Mouse (Mus musculus) kidney, adult 2 months (tissue): ENCODE data around the gene Acot8. TPM values are rescaled to one million over a fixed set of nuclear protein-coding genes. Genes with fewer than 3 reads are reported as not detected.
A peak's percentile ranks its signal among the peaks of the same experiment; 100 is the strongest.

Experiments used
- DNase-seq: peaks from one replicate; pipeline ENCODE4 v3.0.0; 2021
- H3K27ac ChIP-seq: fragments of 200-500 bp; 2 replicates; pipeline ENCODE4 v1.5.1; 2012; ENCODE audit warnings: low read depth, low read length, control low read depth, inconsistent platforms; ENCODE audit not compliant: insufficient read depth
- H3K27me3 ChIP-seq: fragments of 200-500 bp; replicated peaks from 2 replicates; pipeline ENCODE4 v1.6.1; 2012; ENCODE audit warnings: mild to moderate bottlenecking, moderate library complexity, low read length, inconsistent platforms; ENCODE audit not compliant: control insufficient read depth, insufficient read depth
- H3K36me3 ChIP-seq: fragments of 200-500 bp; 2 replicates; pipeline ENCODE4 v1.6.1; 2012; ENCODE audit warnings: mild to moderate bottlenecking, moderate library complexity, low read length, inconsistent platforms; ENCODE audit not compliant: control insufficient read depth, insufficient read depth
- H3K4me1 ChIP-seq: fragments of 200-500 bp; 2 replicates; pipeline ENCODE4 v1.6.1; 2011; ENCODE audit warnings: low read length; ENCODE audit not compliant: control insufficient read depth, insufficient read depth
- H3K4me3 ChIP-seq: fragments of 200-500 bp; 2 replicates; pipeline ENCODE4 v1.5.1; 2011; ENCODE audit warnings: mild to moderate bottlenecking, low read depth, low read length, control low read depth; ENCODE audit not compliant: insufficient read depth
- CTCF ChIP-seq: fragments of 200-500 bp; conservative IDR thresholded peaks from 2 replicates; pipeline ENCODE4 v1.5.1; 2011; ENCODE audit warnings: low read depth, mild to moderate bottlenecking, control low read depth, low read length, moderate library complexity, mixed read lengths; ENCODE audit not compliant: insufficient read depth, insufficient read length
- POLR2A ChIP-seq: fragments of 200-500 bp; IDR thresholded peaks from one replicate; pipeline ENCODE4 v1.6.1; 2011; ENCODE audit warnings: low read depth, low read length, control low read depth
- WGBS: fragments of 180-500 bp; shearing (Covaris S2); methylation state at CpG from one replicate; pipeline ENCODE4 v1.1.7; 2018; 5-methylcytosine and 5-hydroxymethylcytosine counted together
- polyA plus RNA-seq: library from polyadenylated mRNA; depleted of rRNA; stranded (reverse); fragments of >200 nt; gene quantifications from 2 replicates; pipeline ENCODE4 v1.2.3, GENCODE M21; 2012; rRNA removed

Acot8 gene
- polyA plus RNA-seq, result 68.4 and 75.7 TPM in 2 replicates

DNA sequence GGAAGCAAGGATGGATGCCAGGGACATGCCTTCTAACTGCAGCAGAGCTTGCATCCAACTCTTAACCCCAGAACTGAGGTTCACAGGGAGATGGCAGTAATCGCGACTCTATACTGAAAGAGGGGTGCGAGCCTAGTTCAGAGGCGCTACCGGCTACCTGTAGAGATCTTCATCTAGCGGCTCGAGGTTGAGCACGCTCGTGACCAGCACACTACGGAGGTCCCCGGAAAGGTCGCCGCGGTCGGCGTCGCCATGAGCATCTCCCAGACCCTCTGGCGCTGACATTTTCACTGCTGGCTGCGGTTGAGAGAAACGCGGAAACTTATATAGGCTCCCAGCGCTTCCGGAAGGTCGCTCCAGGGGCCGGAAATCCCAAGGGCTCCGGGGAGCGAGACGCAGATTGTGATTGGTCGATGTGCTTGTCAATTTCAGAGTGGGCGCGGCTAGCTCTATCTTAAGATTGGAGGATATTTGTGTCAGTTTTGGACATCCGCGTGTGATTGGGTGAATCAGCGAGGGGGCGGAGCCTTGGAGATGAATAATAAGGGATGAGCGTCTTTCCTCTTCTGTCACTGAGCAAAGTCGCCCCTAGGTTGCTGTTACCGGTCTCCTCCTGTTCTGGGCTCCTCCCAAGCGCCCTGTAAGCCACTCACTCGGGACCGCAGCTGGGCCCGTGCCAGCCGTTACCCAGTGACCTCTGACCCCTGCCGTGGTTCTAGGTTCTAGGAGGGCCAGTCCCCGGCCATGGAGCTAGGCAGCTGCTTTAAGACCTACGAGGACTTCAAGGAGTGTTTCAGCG is at the start of gene Acot8, which contains the start of gene Zswim3:
Gene Acot8 (minus strand): TSS at position 350 of the 799 bp plus-strand sequence.
Gene Zswim3 (plus strand): TSS at position 566 of the 799 bp plus-strand sequence.
- H3K36me3 ChIP-seq, result no peaks in the 10 kb centered on the region; the same call in 1 of the 2 replicates
- peak; percentile 88 for TF ChIP-seq POLR2A
- no peak for TF ChIP-seq CTCF
- peak within 1 kb of the TSS; percentile 100 for H3K4me3 ChIP-seq
- peak; percentile 100 for DNase-seq
- H3K27ac ChIP-seq, result peak within 1 kb of the TSS; percentile 82
- no peaks in the 10 kb centered on the region for H3K27me3 ChIP-seq
- H3K4me1 ChIP-seq, result peaks cover 19% of the 10 kb centered on the region
- WGBS, result under 1% methylated on average over 47 of the region's 47 CpGs

DNA sequence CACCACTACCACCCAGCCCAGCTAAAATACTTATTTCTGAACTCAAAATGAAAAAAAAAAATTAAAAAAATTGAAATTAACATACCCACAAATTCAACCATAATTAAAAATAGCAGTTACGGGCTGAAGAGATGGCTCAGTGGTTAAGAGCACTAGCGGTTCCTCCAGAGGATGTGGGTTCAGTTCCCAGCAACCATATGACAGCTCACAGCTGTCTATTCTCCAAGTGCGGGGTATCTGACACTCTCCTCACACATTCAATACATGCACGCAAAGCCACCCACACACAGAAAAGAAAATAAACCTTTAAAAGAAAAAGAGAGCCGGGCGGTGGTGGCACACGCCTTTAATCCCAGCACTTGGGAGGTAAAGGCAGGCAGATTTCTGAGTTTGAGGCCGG is 45.4 kb upstream of the Acot8 start:
- H3K27me3 ChIP-seq, result peaks cover 2% of the 10 kb centered on the region; the same call in 1 of the 2 replicates
- H3K36me3 ChIP-seq, result no peaks in the 10 kb centered on the region
- TF ChIP-seq POLR2A (no peak), CTCF (no peak)
- no peak overlapping the region for H3K27ac ChIP-seq
- WGBS, result 80% methylated on average over 8 of the region's 8 CpGs
- no peaks in the 10 kb centered on the region for H3K4me1 ChIP-seq
- DNase-seq, result no peak
- no peak overlapping the region for H3K4me3 ChIP-seq

DNA sequence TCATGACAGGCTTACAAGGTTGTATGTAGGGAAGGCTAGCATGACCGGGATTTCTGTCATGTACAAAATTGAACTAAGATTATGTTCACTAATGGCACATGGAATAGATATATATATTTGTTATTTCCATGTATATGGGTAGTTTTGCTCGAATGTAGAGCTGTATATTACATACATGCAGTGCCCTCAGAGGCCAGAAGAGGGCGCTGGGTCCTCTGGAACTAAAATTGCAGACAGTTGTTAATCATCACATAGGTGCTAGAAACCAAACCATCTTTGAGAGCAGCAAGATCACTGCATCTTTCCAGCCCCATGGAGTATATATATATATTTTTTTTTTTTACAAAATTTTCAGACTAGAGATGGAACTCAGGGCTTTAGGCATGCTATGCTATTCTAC is 41.1 kb upstream of the Acot8 start:
- WGBS, result 60% methylated on average over 3 of the region's 3 CpGs
- TF ChIP-seq CTCF (peak; percentile 37), POLR2A (no peak)
- H3K4me3 ChIP-seq, result no peak overlapping the region
- no peak overlapping the region for H3K27ac ChIP-seq
- no peaks in the 10 kb centered on the region for H3K4me1 ChIP-seq
- DNase-seq, result no peak
- H3K27me3 ChIP-seq, result no peaks in the 10 kb centered on the region
- no peaks in the 10 kb centered on the region for H3K36me3 ChIP-seq

DNA sequence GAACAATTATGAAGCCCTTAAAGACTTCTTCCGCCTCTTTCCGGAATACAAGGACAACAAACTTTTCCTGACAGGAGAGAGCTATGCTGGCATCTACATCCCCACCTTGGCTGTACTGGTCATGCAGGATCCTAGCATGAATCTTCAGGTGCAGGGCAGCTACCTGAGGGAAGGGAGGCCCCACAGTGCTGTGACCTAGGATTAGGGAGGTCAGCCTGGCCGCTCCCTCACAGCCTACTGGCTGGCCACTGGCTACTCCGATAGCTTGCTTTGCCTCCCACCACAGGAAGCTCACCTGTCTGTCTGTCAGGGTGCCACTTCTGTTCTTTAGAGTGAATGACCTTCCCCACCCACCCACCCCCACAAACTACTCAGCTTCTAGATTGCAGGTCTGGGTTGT is 30.5 kb upstream of the Acot8 start:
- 94% methylated on average over 4 of the region's 4 CpGs for WGBS
- Histone ChIP-seq H3K27me3 (no peaks in the 10 kb centered on the region), H3K4me1 (0 out of 2 replicates have a peak, but pooled peaks cover 3% of the 10 kb centered on the region), H3K4me3 (no peak overlapping the region), H3K27ac (no peak overlapping the region), H3K36me3 (peaks cover 2% of the 10 kb centered on the region; the same call in 1 of the 2 replicates)
- no peak for DNase-seq
- TF ChIP-seq POLR2A, result no peak
- TF ChIP-seq CTCF, result no peak

DNA sequence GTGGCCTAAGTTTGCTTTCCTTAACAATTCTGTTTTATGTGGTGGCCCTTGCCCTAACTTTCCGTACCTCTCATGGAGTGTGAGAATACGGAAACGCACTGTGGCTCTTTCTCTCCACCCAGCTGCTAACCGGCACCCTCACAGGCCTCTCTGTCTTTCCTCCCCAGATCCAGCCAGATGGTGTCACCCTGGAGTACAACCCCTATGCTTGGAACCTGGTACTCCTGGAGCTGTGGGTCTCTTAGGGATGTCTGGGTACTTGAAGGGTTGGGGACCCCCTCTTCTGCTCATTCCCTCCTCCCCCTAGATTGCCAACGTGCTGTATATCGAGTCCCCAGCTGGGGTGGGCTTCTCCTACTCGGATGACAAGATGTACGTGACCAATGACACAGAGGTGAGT is 29.8 kb upstream of the Acot8 start:
- H3K4me1 ChIP-seq, result 0 out of 2 replicates have a peak, but pooled peaks cover 3% of the 10 kb centered on the region
- peak overlapping the region; percentile 71 for H3K4me3 ChIP-seq
- DNase-seq, result peak; percentile 54
- H3K36me3 ChIP-seq, result peaks cover 2% of the 10 kb centered on the region; the same call in 1 of the 2 replicates
- TF ChIP-seq CTCF (0 out of 2 replicates have a peak, but pooled peaks have one; percentile 13), POLR2A (no peak)
- no peaks in the 10 kb centered on the region for H3K27me3 ChIP-seq
- 25% methylated on average over 8 of the region's 8 CpGs for WGBS
- H3K27ac ChIP-seq, result peak overlapping the region; percentile 40; the same call in 1 of the 2 replicates

DNA sequence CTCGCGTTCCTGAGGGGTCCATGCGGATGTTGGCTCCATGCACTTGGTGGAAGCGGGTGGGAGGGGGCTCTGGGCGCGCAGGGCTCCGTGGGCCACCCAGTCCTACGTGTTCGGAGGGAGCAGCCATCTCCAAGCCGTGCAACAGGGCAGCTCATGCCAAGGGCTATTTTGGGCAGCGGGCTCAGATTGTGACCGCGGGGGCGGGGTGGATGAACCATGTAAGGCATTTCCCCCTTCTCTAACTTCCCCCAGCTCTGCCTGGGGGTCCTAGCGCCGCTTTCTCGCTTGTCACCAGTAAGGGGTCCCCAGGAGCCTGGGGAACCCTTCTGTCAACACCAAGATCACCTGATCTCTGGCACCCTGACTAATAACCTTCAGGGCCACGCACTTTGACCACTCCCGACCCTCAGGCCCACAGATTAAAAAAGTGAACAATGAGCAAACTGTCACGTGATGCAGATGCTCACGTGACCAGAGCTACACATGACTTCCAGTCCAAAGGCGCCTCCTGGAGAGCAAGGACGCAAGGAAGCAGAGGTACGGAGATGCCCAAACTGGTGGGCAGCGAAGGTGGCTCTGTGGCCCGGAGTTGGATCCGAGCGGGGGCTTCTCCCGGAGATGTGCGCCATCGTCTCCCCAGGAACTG is 28.8 kb upstream of the Acot8 start, which contains the start of gene Neurl2:
Gene Neurl2 (minus strand): TSS at position 143 of the 646 bp plus-strand sequence.
- H3K4me3 ChIP-seq, result peak within 1 kb of the TSS; percentile 71
- peak within 1 kb of the TSS; percentile 76 for H3K27ac ChIP-seq
- WGBS, result under 1% methylated on average over 31 of the region's 31 CpGs
- 0 out of 2 replicates have a peak, but pooled peaks cover under 1% of the 10 kb centered on the region for H3K36me3 ChIP-seq
- H3K4me1 ChIP-seq, result 0 out of 2 replicates have a peak, but pooled peaks cover 3% of the 10 kb centered on the region
- H3K27me3 ChIP-seq, result no peaks in the 10 kb centered on the region
- DNase-seq, result peak; percentile 97
- TF ChIP-seq CTCF (no peak), POLR2A (no peak)
